ENCODE assay signal across 9 mouse cellular contexts in genomic region chr4:68950556-68950955, GRCm38 (mm10). TPM values are rescaled to one million over a fixed set of nuclear protein-coding genes. Genes with fewer than 3 reads are reported as not detected.
A peak's percentile ranks its signal among the peaks of the same experiment; 100 is the strongest.
DNase-seq lines count a peak whose midpoint lies in the region; ATAC-seq and TF ChIP-seq lines count a peak whose summit lies in the region.
"Had no signal": no experiment of that assay in that cellular context is flagged by ENCODE, and none has a peak within 500 bp of the region (broad histone marks: within the 10 kb centered on the region; RNA-seq: fewer than 3 reads in every experiment).

No protein-coding gene starts in this region.

- TF ChIP-seq EP300 in stomach, postnatal 0 days (optimal IDR thresholded peaks at IDR 0.05), result no peak

- H3K36me3 ChIP-seq in hindbrain, embryonic 11.5 days (ENCODE audit: control insufficient read depth, insufficient read depth, low read length), result no peaks in the 10 kb centered on the region
- no peaks in the 10 kb centered on the region for H3K36me3 ChIP-seq in stomach, postnatal 0 days (ENCODE audit: control insufficient read depth, insufficient read depth, low read length)
- H3K36me3 ChIP-seq: heart, embryonic 15.5 days had no signal

- no peaks in the 10 kb centered on the region for H3K9me3 ChIP-seq in hindbrain, embryonic 11.5 days (ENCODE audit: control insufficient read depth, low read length)
- no peaks in the 10 kb centered on the region for H3K9me3 ChIP-seq in stomach, postnatal 0 days (ENCODE audit: control insufficient read depth, low read length)
- H3K9me3 ChIP-seq: heart, embryonic 15.5 days had no signal

- no peak for ATAC-seq in hindbrain, embryonic 11.5 days (ENCODE audit: low FRiP score)
- ATAC-seq in stomach, postnatal 0 days (ENCODE audit: low FRiP score, low TSS enrichment), result no peak
- ATAC-seq in inflammation-experienced regulatory T-cells, adult 6 months, result no peak

- no peak overlapping the region for H3K4me2 ChIP-seq in hindbrain, embryonic 11.5 days (replicated peaks; ENCODE audit: low read depth, low read length)
- no peak overlapping the region for H3K4me2 ChIP-seq in stomach, postnatal 0 days (replicated peaks; ENCODE audit: low read depth)
- H3K4me2 ChIP-seq: heart, embryonic 15.5 days had no signal

- H3K4me1 ChIP-seq in hindbrain, embryonic 11.5 days (replicated peaks; ENCODE audit: control insufficient read depth, insufficient read depth, low read length), result no peaks in the 10 kb centered on the region
- H3K4me1 ChIP-seq in stomach, postnatal 0 days (replicated peaks; ENCODE audit: control insufficient read depth, insufficient read depth), result no peaks in the 10 kb centered on the region

- 6% methylated on average over 2 of the region's 2 CpGs for WGBS in hindbrain, embryonic 11.5 days
- 5% methylated on average over 2 of the region's 2 CpGs for WGBS in stomach, postnatal 0 days

- peak; percentile 71 for TF ChIP-seq CTCF in stomach, postnatal 0 days (IDR thresholded peaks at IDR 0.05; ENCODE audit: low read depth)

- no peaks in the 10 kb centered on the region; the same call in 1 of the 2 replicates for H3K27me3 ChIP-seq in hindbrain, embryonic 11.5 days (ENCODE audit: control insufficient read depth, insufficient read depth, low read length)
- no peaks in the 10 kb centered on the region for H3K27me3 ChIP-seq in stomach, postnatal 0 days (ENCODE audit: control insufficient read depth, insufficient read depth, low read length)

- no peak overlapping the region for H3K9ac ChIP-seq in hindbrain, embryonic 11.5 days (ENCODE audit: low read depth, low read length)
- no peak overlapping the region for H3K9ac ChIP-seq in stomach, postnatal 0 days (ENCODE audit: low read length)
- H3K9ac ChIP-seq: heart, embryonic 15.5 days had no signal

- DNase-seq in kidney, postnatal 4 days, result peak; percentile 31 to 38
- DNase-seq in kidney, adult 11 months, result no peak
- peak; percentile 97 for DNase-seq in cerebellum, adult 9-10 months
- DNase-seq in hindbrain, embryonic 11.5 days (ENCODE audit: low spot score), result peak; percentile 80
- peak; percentile 8 for DNase-seq in lung, postnatal 14 days
- DNase-seq in stomach, postnatal 0 days (ENCODE audit: low spot score), result peak; percentile 14
- DNase-seq in heart, postnatal 36 days, result no peak

- H3K27ac ChIP-seq in hindbrain, embryonic 11.5 days (ENCODE audit: low read depth, low read length), result no peak overlapping the region
- no peak overlapping the region for H3K27ac ChIP-seq in stomach, postnatal 0 days (replicated peaks)
- H3K27ac ChIP-seq: heart, embryonic 15.5 days had no signal

- intact Hi-C loops in heart, postnatal 36 days (cut with DNase I), result no loop called here

- H3K4me3 ChIP-seq in hindbrain, embryonic 11.5 days (ENCODE audit: low read depth, low read length), result no peak overlapping the region
- H3K4me3 ChIP-seq in stomach, postnatal 0 days (ENCODE audit: low read depth, low read length), result no peak overlapping the region
- H3K4me3 ChIP-seq: heart, embryonic 15.5 days had no signal

RNA-seq across cellular contexts. Expression of gene Brinp1, which starts 3.6 kb away (rescaled TPM):
- 13.1 and 16.1 TPM in 2 replicates for polyA plus RNA-seq in hindbrain, embryonic 11.5 days (2014; fragmentation: Nextera tagmentation; extraction: Ambion mirVana)
- 1.0 and 1.1 TPM in 2 replicates for polyA plus RNA-seq in stomach, postnatal 0 days (2015; fragmentation: Nextera tagmentation; extraction: Ambion mirVana)
- not detected for polyA plus RNA-seq in inflammation-experienced regulatory T-cells, adult 6 months (2017; shearing (Covaris generic))
- under 1 TPM in 1 of 2 experiments, not detected in 1; 0.11 TPM for total RNA-seq in heart, postnatal 36 days (2021)

Comparison
In these comparisons a context has a peak if more than half of its experiments do, and no peak if none do; other contexts are left out.
1. DNase-seq: peak in kidney, postnatal 4 days (2 of 2), cerebellum, adult 9-10 months (single experiment), hindbrain, embryonic 11.5 days (single experiment), lung, postnatal 14 days (single experiment) and stomach, postnatal 0 days (single experiment); none in kidney, adult 11 months (single experiment) and heart, postnatal 36 days (0 of 2).